Mouse (Mus musculus): Measurements from ENCODE around the gene Mphosph9. TPM values are rescaled to one million over a fixed set of nuclear protein-coding genes. Genes with fewer than 3 reads are reported as not detected.
A peak's percentile ranks its signal among the peaks of the same experiment; 100 is the strongest.

Gene Mphosph9
- total RNA-seq (2012; rRNA removed) (9.0 and 10.9 TPM in 2 replicates), polyA plus RNA-seq (2012; ENCODE audit: insufficient read depth in 1 of 2, insufficient read length in 2 of 2, low read depth in 1 of 2, low replicate concordance in 2 of 2, missing spikeins in 1 of 2) (10 to 100 TPM; 10.4 to 60.8 TPM)

GRCm38 (mm10) chr5:124327510-124328364 is at the start of gene Mphosph9, which contains the start of gene 2810006K23Rik:
Gene Mphosph9 (minus strand): TSS chr5:124327972.
Gene 2810006K23Rik (plus strand): TSS chr5:124328089.
- TF ChIP-seq POLR2AphosphoS5 (IDR thresholded peaks at IDR 0.05; ENCODE audit: borderline replicate concordance, low read depth, low read length), result peak; percentile 87; the same call in 1 of the 2 replicates
- TF ChIP-seq MAX (IDR thresholded peaks at IDR 0.05; ENCODE audit: low read length), result peak; percentile 68
- TF ChIP-seq POLR2AphosphoS2 (IDR thresholded peaks at IDR 0.05; ENCODE audit: low read length), result peak; percentile 99
- peak; percentile 23; the same call in 1 of the 2 replicates for TF ChIP-seq ETS1 (IDR thresholded peaks at IDR 0.05; ENCODE audit: low read depth, low read length)
- peak; percentile 75; the same call in 1 of the 2 replicates for TF ChIP-seq HCFC1 (IDR thresholded peaks at IDR 0.05; ENCODE audit: low read depth, low read length)
- TF ChIP-seq ZMIZ1 (IDR thresholded peaks at IDR 0.05; ENCODE audit: low read depth, low read length), result peak; percentile 99
- TF ChIP-seq MXI1 (IDR thresholded peaks at IDR 0.05; ENCODE audit: low read depth, low read length), result peak; percentile 36
- peak; percentile 99 for TF ChIP-seq NELFE (IDR thresholded peaks at IDR 0.05; ENCODE audit: low read depth, low read length)
- no peak for TF ChIP-seq UBTF (IDR thresholded peaks at IDR 0.05; ENCODE audit: borderline replicate concordance, insufficient read depth, low read depth, low read length)
- TF ChIP-seq TCF12 (IDR thresholded peaks at IDR 0.05; ENCODE audit: low read depth, low read length), result 0 out of 2 replicates have a peak, but pooled peaks have one; percentile 14
- peak; percentile 85 for TF ChIP-seq NRF1 (IDR thresholded peaks at IDR 0.05; ENCODE audit: insufficient read depth, low read depth, low read length, poor library complexity, severe bottlenecking)
- no peak for TF ChIP-seq ZKSCAN1 (IDR thresholded peaks at IDR 0.05; ENCODE audit: low read depth, low read length)
- no peak for TF ChIP-seq GATA1 (IDR thresholded peaks at IDR 0.05; ENCODE audit: low read depth, low read length)
- 0 out of 2 replicates have a peak, but pooled peaks have one; percentile 31 for TF ChIP-seq MAZ (IDR thresholded peaks at IDR 0.05; ENCODE audit: low read depth, low read length)
- TF ChIP-seq SIN3A (IDR thresholded peaks at IDR 0.05; ENCODE audit: low read length), result peak; percentile 63
- TF ChIP-seq MAFK (IDR thresholded peaks at IDR 0.05; ENCODE audit: borderline replicate concordance, low read depth, low read length), result no peak
- TF ChIP-seq ZNF384 (IDR thresholded peaks at IDR 0.05; ENCODE audit: low read depth, low read length), result no peak
- TF ChIP-seq MYB (IDR thresholded peaks at IDR 0.05; ENCODE audit: low read depth, low read length), result peak; percentile 85
- no peak for TF ChIP-seq USF2 (IDR thresholded peaks at IDR 0.05; ENCODE audit: borderline replicate concordance in 1 of 2, insufficient read depth in 1 of 2, low read depth in 1 of 2, low read length in 2 of 2)
- TF ChIP-seq KAT2A (conservative IDR thresholded peaks at IDR 0.05; ENCODE audit: low read depth, low read length), result no peak; the same call in 1 of the 2 replicates
- TF ChIP-seq POLR2A (IDR thresholded peaks at IDR 0.05; ENCODE audit: control insufficient read depth in 1 of 2, insufficient read depth in 1 of 2, low read depth in 1 of 2, low read length in 2 of 2, poor library complexity in 1 of 2), result peak; percentile 99 to 100
- peak; percentile 72; the same call in 1 of the 2 replicates for TF ChIP-seq BHLHE40 (IDR thresholded peaks at IDR 0.05; ENCODE audit: borderline replicate concordance, low read depth, low read length)
- no peak for TF ChIP-seq TAL1 (IDR thresholded peaks at IDR 0.05; ENCODE audit: low read length)
- TF ChIP-seq TBP (IDR thresholded peaks at IDR 0.05; ENCODE audit: low read depth, low read length), result peak; percentile 98
- TF ChIP-seq CHD2 (IDR thresholded peaks at IDR 0.05; ENCODE audit: low read length), result peak; percentile 79
- TF ChIP-seq CHD1 (IDR thresholded peaks at IDR 0.05; ENCODE audit: low read depth, low read length), result no peak; the same call in 1 of the 2 replicates
- TF ChIP-seq USF1 (IDR thresholded peaks at IDR 0.05; ENCODE audit: low read depth, low read length), result peak; percentile 67; the same call in 1 of the 2 replicates
- TF ChIP-seq CTCF (IDR thresholded peaks at IDR 0.05 in 2 of 3, conservative IDR thresholded peaks at IDR 0.05 in 1 of 3; ENCODE audit: control insufficient read depth in 1 of 3, insufficient read depth in 1 of 3, low read depth in 2 of 3, low read length in 3 of 3, poor library complexity in 1 of 3, severe bottlenecking in 1 of 3), result no peak
- TF ChIP-seq ELF1 (IDR thresholded peaks at IDR 0.05; ENCODE audit: low read depth, low read length), result peak; percentile 68
- TF ChIP-seq MYC (IDR thresholded peaks at IDR 0.05; ENCODE audit: low read depth, low read length), result peak; percentile 34; the same call in 1 of the 2 replicates
- H3K27ac ChIP-seq (ENCODE audit: control insufficient read depth, low read depth, low read length), result peak within 1 kb of the TSS; percentile 97
- peak within 1 kb of the TSS; percentile 92 for H3K9ac ChIP-seq (ENCODE audit: control insufficient read depth, low read depth, low read length, poor library complexity, severe bottlenecking)
- peaks cover 4 to 9% of the 10 kb centered on the region in 2 experiments for H3K4me1 ChIP-seq (ENCODE audit: control insufficient read depth in 1 of 2, insufficient read depth in 2 of 2, low read length in 2 of 2)
- peak within 1 kb of the TSS; percentile 89 to 94 for H3K4me3 ChIP-seq (ENCODE audit: control insufficient read depth in 1 of 2, insufficient read depth in 1 of 2, low read depth in 2 of 2, low read length in 2 of 2)
- H3K36me3 ChIP-seq (ENCODE audit: control insufficient read depth in 1 of 2, insufficient read depth in 2 of 2, low read length in 2 of 2), result peaks cover 0 to 17% of the 10 kb centered on the region in 2 experiments; a peak in 2 of 4 replicates
- peaks cover 13% of the 10 kb centered on the region for H3K79me2 ChIP-seq (ENCODE audit: control insufficient read depth, insufficient read depth, low read length, poor library complexity)
- peak; percentile 100 for DNase-seq (ENCODE audit: low read depth, low spot score)
- no peaks in the 10 kb centered on the region for H3K9me3 ChIP-seq (replicated peaks; ENCODE audit: insufficient read depth, low read length)
- H3K27me3 ChIP-seq (ENCODE audit: control insufficient read depth in 1 of 2, insufficient read depth in 2 of 2, low read length in 2 of 2), result no peaks in the 10 kb centered on the region

All from MEL (cell line).